Mouse (Mus musculus) myocyte (in vitro differentiated cells): ENCODE data around the gene Cdca8. TPM values are rescaled to one million over a fixed set of nuclear protein-coding genes. Genes with fewer than 3 reads are reported as not detected.

ENCODE experiments used
- H3K27me3 ChIP-seq: one replicate; pipeline ENCODE4 v1.6.1; 2011; ENCODE audit not compliant: control insufficient read depth, insufficient read depth, insufficient read length
- H3K36me3 ChIP-seq: one replicate; pipeline ENCODE4 v1.6.1; 2011; ENCODE audit not compliant: control insufficient read depth, insufficient read depth
- H3K4me2 ChIP-seq: one replicate; pipeline ENCODE4 v1.6.1; 2011; ENCODE audit warnings: low read depth, control low read depth
- H3K4me3 ChIP-seq: one replicate; pipeline ENCODE4 v1.5.1; 2011; ENCODE audit warnings: mild to moderate bottlenecking, control low read depth, moderate library complexity
- H3K79me2 ChIP-seq: one replicate; pipeline ENCODE4 v1.6.1; 2011; ENCODE audit not compliant: control insufficient read depth, insufficient read depth
- H3ac ChIP-seq: one replicate; pipeline ENCODE4 v1.6.1; 2011; ENCODE audit not compliant: control insufficient read depth, insufficient read length
- CEBPB ChIP-seq: IDR thresholded peaks from 2 replicates; pipeline ENCODE4 v1.6.1; 2011; ENCODE audit warnings: mild to moderate bottlenecking, moderate library complexity; ENCODE audit not compliant: poor library complexity, insufficient read depth, severe bottlenecking
- E2F4 ChIP-seq: IDR thresholded peaks from one replicate; pipeline ENCODE4 v1.6.1; 2011; ENCODE audit warnings: mild to moderate bottlenecking, control low read depth, moderate library complexity; ENCODE audit not compliant: insufficient read depth
- MAX ChIP-seq: IDR thresholded peaks from one replicate; pipeline ENCODE4 v1.6.1; 2011; ENCODE audit warnings: low read depth, mild to moderate bottlenecking, control low read depth
- MYOD1 ChIP-seq, 3 experiments: IDR thresholded peaks; one replicate each; pipeline ENCODE4 v1.6.1; 2011; ENCODE audit warnings: control low read depth in 2 of 3, low read depth in 2 of 3, mild to moderate bottlenecking in 2 of 3, moderate library complexity in 1 of 3; ENCODE audit not compliant: insufficient read length in 2 of 3, control insufficient read depth in 1 of 3
- MYOG ChIP-seq, 3 experiments: IDR thresholded peaks; one replicate each; pipeline ENCODE4 v1.6.1; 2011; ENCODE audit warnings: control low read depth in 2 of 3, low read depth in 2 of 3, mild to moderate bottlenecking in 2 of 3; ENCODE audit not compliant: insufficient read length in 2 of 3, control insufficient read depth in 1 of 3, insufficient read depth in 1 of 3
- POLR2A ChIP-seq: IDR thresholded peaks from one replicate; pipeline ENCODE4 v1.6.1; 2011; ENCODE audit warnings: low read depth, mild to moderate bottlenecking, control low read depth, moderate library complexity; ENCODE audit not compliant: insufficient read length
- POLR2AphosphoS2 ChIP-seq: IDR thresholded peaks from one replicate; pipeline ENCODE4 v1.6.1; 2011; ENCODE audit warnings: low read depth, control low read depth; ENCODE audit not compliant: insufficient read length
- REST ChIP-seq: IDR thresholded peaks from one replicate; pipeline ENCODE4 v1.6.1; 2011; ENCODE audit warnings: mild to moderate bottlenecking, control low read depth, moderate library complexity; ENCODE audit not compliant: insufficient read depth, insufficient read length
- SRF ChIP-seq: IDR thresholded peaks from one replicate; pipeline ENCODE4 v1.6.1; 2011; ENCODE audit warnings: low read depth; ENCODE audit not compliant: control insufficient read depth, insufficient read length
- TCF12 ChIP-seq: IDR thresholded peaks from one replicate; pipeline ENCODE4 v1.6.1; 2011; ENCODE audit warnings: mild to moderate bottlenecking, control low read depth; ENCODE audit not compliant: poor library complexity, insufficient read depth, severe bottlenecking
- TCF3 ChIP-seq: IDR thresholded peaks from one replicate; pipeline ENCODE4 v1.6.1; 2011; ENCODE audit warnings: low read depth, control low read depth; ENCODE audit not compliant: insufficient read length
- USF1 ChIP-seq: IDR thresholded peaks from one replicate; pipeline ENCODE4 v1.6.1; 2011; ENCODE audit warnings: low read depth, mild to moderate bottlenecking, control low read depth, moderate library complexity
- polyA plus RNA-seq: library from polyadenylated mRNA; unstranded; fragments of >200 nt; fragmentation: generic; extraction: Trizol; gene quantifications from one replicate; pipeline ENCODE4 v1.2.1, GENCODE M21; 2012; ENCODE audit warnings: missing spikeins

Cdca8 gene
- polyA plus RNA-seq, 1 experiment = 45.9 TPM

- TF ChIP-seq SRF (no peak), REST (no peak), USF1 (no peak), MYOG (IDR thresholded peaks at IDR 0.05; ENCODE audit: control insufficient read depth in 1 of 3, insufficient read depth in 1 of 3, insufficient read length in 2 of 3, low read depth in 2 of 3) (no peak), MAX (no peak), E2F4 (no peak), POLR2AphosphoS2 (no peak), MYOD1 (IDR thresholded peaks at IDR 0.05; ENCODE audit: control insufficient read depth in 1 of 3, insufficient read length in 2 of 3, low read depth in 2 of 3) (no peak), TCF12 (no peak), POLR2A (no peak), TCF3 (no peak), CEBPB (no peak)
- H3K4me2 ChIP-seq = no peak overlapping the region
- no peaks in the 10 kb centered on the region for H3K36me3 ChIP-seq
- peaks cover 83% of the 10 kb centered on the region for H3K27me3 ChIP-seq
- H3ac ChIP-seq = no peak overlapping the region
- no peak overlapping the region for H3K4me3 ChIP-seq
- no peaks in the 10 kb centered on the region for H3K79me2 ChIP-seq
Measured at GRCm38 (mm10) chr4:124964912-124965599, 25.9 kb upstream of the Cdca8 start.

- no peak overlapping the region for H3K4me2 ChIP-seq
- H3K79me2 ChIP-seq = no peaks in the 10 kb centered on the region
- no peaks in the 10 kb centered on the region for H3K36me3 ChIP-seq
- peaks cover 78% of the 10 kb centered on the region for H3K27me3 ChIP-seq
- no peak overlapping the region for H3ac ChIP-seq
- TF ChIP-seq MYOG (IDR thresholded peaks at IDR 0.05; ENCODE audit: control insufficient read depth in 1 of 3, insufficient read depth in 1 of 3, insufficient read length in 2 of 3, low read depth in 2 of 3) = no peak
- TF ChIP-seq SRF = no peak
- no peak overlapping the region for H3K4me3 ChIP-seq
Measured at GRCm38 (mm10) chr4:124962576-124962975, 23.5 kb upstream of the Cdca8 start.

- TF ChIP-seq SRF = no peak
- TF ChIP-seq USF1 = no peak
- H3K4me3 ChIP-seq = no peak overlapping the region
- H3ac ChIP-seq = no peak overlapping the region
- peaks cover 83% of the 10 kb centered on the region for H3K27me3 ChIP-seq
- H3K4me2 ChIP-seq = no peak overlapping the region
- H3K36me3 ChIP-seq = no peaks in the 10 kb centered on the region
- H3K79me2 ChIP-seq = no peaks in the 10 kb centered on the region
Measured at GRCm38 (mm10) chr4:124960940-124961339, 21.8 kb upstream of the Cdca8 start.

GRCm38 (mm10) chr4:124959062-124959461 is 20.0 kb upstream of the Cdca8 start:
- Histone ChIP-seq H3K79me2 (no peaks in the 10 kb centered on the region), H3ac (no peak overlapping the region), H3K4me3 (no peak overlapping the region), H3K36me3 (no peaks in the 10 kb centered on the region), H3K4me2 (no peak overlapping the region), H3K27me3 (peaks cover 74% of the 10 kb centered on the region)
- TF ChIP-seq USF1 = no peak
- no peak for TF ChIP-seq TCF12

GRCm38 (mm10) chr4:124957284-124957683 is 18.2 kb upstream of the Cdca8 start:
- Histone ChIP-seq H3K79me2 (no peaks in the 10 kb centered on the region), H3K27me3 (peaks cover 60% of the 10 kb centered on the region), H3K36me3 (no peaks in the 10 kb centered on the region), H3K4me3 (no peak overlapping the region), H3K4me2 (no peak overlapping the region), H3ac (no peak overlapping the region)
- no peak for TF ChIP-seq POLR2AphosphoS2
- TF ChIP-seq E2F4 = no peak
- no peak for TF ChIP-seq USF1
- TF ChIP-seq MAX = no peak
- TF ChIP-seq REST = no peak
- TF ChIP-seq TCF3 = no peak
- no peak for TF ChIP-seq POLR2A
- no peak for TF ChIP-seq MYOD1 (IDR thresholded peaks at IDR 0.05; ENCODE audit: control insufficient read depth in 1 of 3, insufficient read length in 2 of 3, low read depth in 2 of 3)

GRCm38 (mm10) chr4:124953546-124953945 is 14.4 kb upstream of the Cdca8 start:
- no peak overlapping the region for H3K4me3 ChIP-seq
- no peak for TF ChIP-seq CEBPB
- no peak for TF ChIP-seq MYOD1 (IDR thresholded peaks at IDR 0.05; ENCODE audit: control insufficient read depth in 1 of 3, insufficient read length in 2 of 3, low read depth in 2 of 3)
- TF ChIP-seq POLR2AphosphoS2 = no peak
- TF ChIP-seq TCF12 = no peak
- no peak for TF ChIP-seq USF1
- no peak for TF ChIP-seq MYOG (IDR thresholded peaks at IDR 0.05; ENCODE audit: control insufficient read depth in 1 of 3, insufficient read depth in 1 of 3, insufficient read length in 2 of 3, low read depth in 2 of 3)
- TF ChIP-seq SRF = no peak
- no peak for TF ChIP-seq MAX
- no peak for TF ChIP-seq TCF3
- no peak for TF ChIP-seq REST
- TF ChIP-seq POLR2A = no peak
- TF ChIP-seq E2F4 = no peak
- peaks cover 43% of the 10 kb centered on the region for H3K27me3 ChIP-seq
- no peak overlapping the region for H3ac ChIP-seq
- H3K4me2 ChIP-seq = no peak overlapping the region
- no peaks in the 10 kb centered on the region for H3K36me3 ChIP-seq
- no peaks in the 10 kb centered on the region for H3K79me2 ChIP-seq
